Mouse (Mus musculus): ENCODE data around the gene Oxsr1.
A peak's percentile ranks its signal among the peaks of the same experiment; 100 is the strongest.

GRCm38 (mm10) chr9:119340909-119341816 is 18.9 kb upstream of the Oxsr1 start, which contains the start of gene Myd88:
- TF ChIP-seq CTCF (IDR thresholded peaks at IDR 0.05; ENCODE audit: borderline replicate concordance, extremely low read depth, insufficient read depth, insufficient read length), result no peak
- peak; percentile 51; the same call in 1 of the 2 replicates for TF ChIP-seq POLR2A (IDR thresholded peaks at IDR 0.05; ENCODE audit: borderline replicate concordance, extremely low read depth, insufficient read depth, insufficient read length, poor library complexity, severe bottlenecking)

All from brain, embryonic 14.5 days (tissue).